Mouse (Mus musculus) left cerebral cortex, adult 11 months (tissue): ENCODE measurements around the gene Inafm2.

ENCODE experiments used
- DNase-seq: peaks from one replicate; pipeline ENCODE4 v3.0.0; 2022; ENCODE audit warnings: low spot score

Gene Inafm2

GRCm38 (mm10) chr2:118783093-118783492, 37.5 kb downstream of the Inafm2 start:
- no peak for DNase-seq

- no peak for DNase-seq
Observed at GRCm38 (mm10) chr2:118783663-118784062, 38.1 kb downstream of the Inafm2 start.

GRCm38 (mm10) chr2:118786525-118786924, 41.0 kb downstream of the Inafm2 start:
- no peak for DNase-seq

GRCm38 (mm10) chr2:118789501-118789900, 43.9 kb downstream of the Inafm2 start:
- no peak for DNase-seq

GRCm38 (mm10) chr2:118790221-118790550, 44.6 kb downstream of the Inafm2 start:
- no peak for DNase-seq

GRCm38 (mm10) chr2:118790551-118791525, 45.3 kb downstream of the Inafm2 start:
- DNase-seq = no peak

GRCm38 (mm10) chr2:118791591-118792258, 46.2 kb downstream of the Inafm2 start:
- no peak for DNase-seq

GRCm38 (mm10) chr2:118792259-118792613, 46.7 kb downstream of the Inafm2 start:
- DNase-seq = no peak

- no peak for DNase-seq
Observed at GRCm38 (mm10) chr2:118793636-118794035, 48.1 kb downstream of the Inafm2 start.
